Mouse (Mus musculus) lung, postnatal 10 days (tissue): ENCODE measurements around the gene Srrm3.
A peak's percentile ranks its signal among the peaks of the same experiment; 100 is the strongest.

Source experiments
- DNase-seq: peaks from one replicate; pipeline ENCODE4 v3.0.0; 2021

Srrm3 gene

GRCm38 (mm10) chr5:135907256-135907655, 100.6 kb downstream of the Srrm3 start:
- DNase-seq: peak; percentile 63

DNA sequence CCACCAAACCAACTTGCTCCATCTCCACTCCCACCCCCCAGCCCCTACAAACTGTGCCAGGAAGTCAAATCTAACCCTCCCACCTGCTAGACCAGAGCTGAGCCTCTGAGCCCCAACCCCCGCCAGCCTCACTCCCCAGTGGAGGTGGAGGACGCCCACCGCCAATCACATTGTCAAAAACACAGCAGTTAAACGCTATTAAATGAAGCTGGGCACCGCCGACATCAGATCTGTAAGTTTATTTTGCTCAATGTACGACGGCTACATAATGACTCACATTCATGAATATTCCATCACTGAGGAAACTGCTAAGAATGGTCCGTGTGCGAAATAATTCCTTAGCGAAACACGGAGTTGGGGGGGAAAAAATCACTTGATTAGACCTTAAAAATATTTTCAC, 101.5 kb downstream of the Srrm3 start:
- DNase-seq: no peak

GRCm38 (mm10) chr5:135908989-135909388, 102.3 kb downstream of the Srrm3 start:
- DNase-seq: no peak

- DNase-seq: peak; percentile 26
Observed at GRCm38 (mm10) chr5:135909646-135910045, 103.0 kb downstream of the Srrm3 start.

- no peak for DNase-seq
Observed at GRCm38 (mm10) chr5:135910813-135911212, 104.1 kb downstream of the Srrm3 start.

DNA sequence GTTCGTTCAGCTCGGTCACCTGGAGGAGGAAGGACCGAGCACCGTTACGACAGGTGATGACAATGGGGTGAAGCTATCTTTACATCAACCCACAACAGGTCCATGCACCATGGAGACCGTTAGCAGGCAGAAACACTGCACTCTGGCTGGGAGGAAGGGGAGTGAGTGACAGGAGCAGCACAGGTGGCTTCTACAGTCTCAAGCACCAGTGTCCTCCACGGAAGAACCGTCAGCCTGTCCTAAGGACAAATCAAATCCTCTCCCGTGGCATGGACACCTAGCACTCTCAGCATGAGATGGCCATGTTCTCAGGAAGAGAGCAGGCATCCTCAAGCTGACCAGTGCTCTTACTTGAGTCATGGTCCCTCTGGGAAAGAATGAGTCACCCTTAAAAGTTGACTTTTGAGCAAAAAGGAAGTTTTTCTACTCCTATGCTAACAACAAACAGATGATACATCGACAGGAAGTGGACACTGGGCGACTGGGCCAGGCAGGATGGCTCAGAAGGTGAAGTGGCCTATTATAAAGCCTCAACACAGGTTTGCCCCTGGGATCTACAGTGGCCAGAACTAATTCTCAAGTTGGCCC, 105.0 kb downstream of the Srrm3 start:
- no peak for DNase-seq

DNA sequence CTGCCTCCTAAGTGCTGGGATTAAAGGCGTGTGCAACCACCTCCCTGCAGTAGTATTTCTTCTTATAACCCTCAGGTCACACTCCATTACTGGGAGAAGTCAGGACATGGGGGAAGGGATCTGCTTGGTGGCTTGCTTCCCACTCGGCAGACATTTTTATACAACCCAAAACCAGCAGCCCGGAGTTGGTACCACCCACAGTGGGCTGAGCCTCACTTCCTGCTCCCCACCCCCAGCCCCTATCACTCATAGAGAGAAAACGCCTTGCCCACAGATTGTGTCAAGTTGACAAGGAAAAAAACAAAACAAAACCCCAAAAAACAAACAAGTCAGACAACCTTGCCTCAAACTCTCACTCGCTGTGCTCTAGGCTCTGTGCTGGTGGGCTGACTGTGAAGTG, 106.5 kb downstream of the Srrm3 start:
- peak; percentile 64 for DNase-seq

DNA sequence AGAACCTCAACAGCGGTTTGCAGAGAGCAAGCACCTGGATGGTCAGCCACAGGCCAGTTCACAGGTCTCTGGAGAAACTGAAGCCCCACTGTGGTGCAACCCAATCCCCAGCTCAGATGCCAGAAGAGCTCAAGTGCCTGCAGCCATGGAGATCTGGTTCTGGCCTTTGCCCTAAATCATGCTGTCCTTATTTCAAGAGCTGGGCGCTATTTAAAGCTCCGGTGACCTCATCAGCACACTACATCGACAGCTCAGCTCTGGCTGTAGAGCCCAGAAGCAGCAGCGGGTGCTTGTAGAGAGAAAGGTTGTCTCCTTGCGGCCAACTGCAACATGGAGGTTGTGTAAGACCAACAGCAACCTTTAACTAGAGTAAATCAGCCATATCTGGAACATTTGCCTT, 107.5 kb downstream of the Srrm3 start:
- peak; percentile 71 for DNase-seq

DNA sequence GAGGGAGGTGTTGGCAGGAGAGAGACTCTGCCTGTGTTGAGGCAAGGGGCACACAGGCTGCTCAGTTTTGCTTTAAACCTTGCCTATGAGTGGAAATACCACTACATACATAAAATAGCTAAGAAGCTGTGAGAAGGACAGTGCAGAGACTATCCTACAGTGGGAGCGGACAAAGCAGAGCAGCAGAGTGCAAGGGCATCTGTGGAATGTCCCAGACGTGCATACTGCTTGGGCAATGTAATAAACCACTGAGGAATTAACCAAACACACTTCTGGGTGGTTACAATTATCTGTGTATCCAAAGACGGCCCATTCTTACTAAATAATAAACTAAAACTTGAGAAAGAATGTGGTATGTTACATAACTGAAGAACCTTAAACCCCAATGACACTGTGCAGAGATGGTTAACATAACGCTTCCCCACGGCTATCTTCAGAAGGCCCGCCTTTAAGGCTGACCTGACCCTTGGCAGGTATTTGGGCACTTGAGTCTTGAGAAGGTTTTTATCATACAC, 109.4 kb downstream of the Srrm3 start:
- no peak for DNase-seq

GRCm38 (mm10) chr5:135916601-135917000, 109.9 kb downstream of the Srrm3 start:
- no peak for DNase-seq

- DNase-seq: no peak
Observed at GRCm38 (mm10) chr5:135917327-135918058, 110.8 kb downstream of the Srrm3 start.

DNA sequence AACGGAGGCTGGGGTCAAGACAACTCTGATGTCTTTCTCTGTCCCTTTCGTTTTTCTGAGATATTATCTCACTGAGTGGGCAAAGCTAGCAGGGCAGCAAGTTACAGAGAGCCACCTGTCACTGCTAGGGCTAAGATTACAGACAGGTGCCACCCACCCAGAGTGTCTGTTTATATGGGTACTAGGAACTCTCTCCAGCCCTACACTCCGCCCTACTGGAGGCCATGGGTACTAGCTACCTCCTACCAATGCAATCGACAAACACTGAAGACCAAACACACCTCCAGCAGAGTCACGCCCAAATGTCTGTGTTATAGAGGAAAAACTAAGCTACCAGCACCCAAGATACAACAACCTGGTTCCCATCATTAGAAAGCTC, 111.4 kb downstream of the Srrm3 start:
- no peak for DNase-seq

DNA sequence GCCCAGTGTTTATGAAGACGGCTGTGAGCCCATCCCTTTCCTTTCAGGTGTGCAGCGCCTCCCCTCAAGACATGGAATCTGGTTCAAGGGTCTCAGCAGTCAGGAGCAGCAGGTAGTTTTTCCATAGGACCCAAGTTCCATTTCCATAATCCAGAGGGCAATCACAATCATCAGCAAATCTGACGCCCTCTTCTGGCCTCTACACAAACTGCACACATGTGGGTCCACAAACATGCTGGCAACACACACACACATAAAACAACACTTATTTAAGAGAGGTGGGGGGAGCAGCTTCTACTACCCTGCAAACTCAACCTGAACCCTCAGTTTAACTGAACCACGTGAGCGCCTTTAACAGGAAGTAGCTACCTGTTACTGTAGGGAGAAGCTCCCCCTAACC, 111.9 kb downstream of the Srrm3 start:
- DNase-seq: no peak

- DNase-seq: no peak
Observed at GRCm38 (mm10) chr5:135919902-135920301, 113.2 kb downstream of the Srrm3 start.

- no peak for DNase-seq
Observed at GRCm38 (mm10) chr5:135923901-135924300, 117.2 kb downstream of the Srrm3 start.
